Mouse (Mus musculus): Measurements from ENCODE around the gene Sec63. TPM values are rescaled to one million over a fixed set of nuclear protein-coding genes. Genes with fewer than 3 reads are reported as not detected.

The Sec63 gene
- 9.9 and 11.1 TPM in 2 replicates for polyA plus RNA-seq (2012; rRNA removed)

GRCm38 (mm10) chr10:42760999-42761900, at the start of gene Sec63:
TSS of gene Sec63 (plus strand) at chr10:42761496.

DNA sequence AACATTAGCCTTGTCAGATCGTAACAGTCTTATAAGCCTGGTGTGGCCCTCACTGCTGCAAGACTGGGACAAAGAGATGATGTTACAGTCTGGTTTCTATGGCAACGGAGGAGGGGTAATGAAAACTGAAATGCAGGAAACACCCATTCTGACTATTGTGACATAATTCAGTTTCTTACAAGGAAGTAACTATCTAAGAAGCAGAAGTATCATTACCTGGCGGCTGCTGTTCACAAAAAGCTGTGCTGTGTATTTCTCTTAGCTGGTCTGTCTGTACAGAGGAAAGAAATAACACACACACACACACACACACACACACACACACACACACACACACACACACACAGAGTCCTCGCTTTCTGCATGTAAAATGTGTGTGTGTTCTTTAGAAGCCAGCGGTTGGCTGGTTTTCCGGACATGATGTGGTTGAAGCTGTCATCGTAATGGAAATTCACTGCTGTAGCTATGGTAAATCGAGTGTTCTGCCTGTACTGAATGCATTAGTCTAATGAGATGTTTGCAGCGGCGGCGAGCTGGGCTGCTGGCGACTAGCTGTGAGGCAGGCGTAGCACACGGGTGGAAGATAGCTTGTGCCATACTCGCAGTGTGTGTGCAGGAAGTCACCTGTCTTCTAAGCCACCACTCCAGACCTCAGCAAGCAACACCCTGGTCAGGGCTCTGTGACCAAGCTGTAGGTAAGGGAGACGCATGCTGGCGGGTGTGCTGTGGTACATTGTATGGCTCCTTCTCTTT, 99.0 kb downstream of the Sec63 start, which contains the start of gene Scml4:
TSS of gene Scml4 (plus strand) at position 212 of the 753 bp plus-strand sequence.

Other genes starting within 250 kb of the Sec63 start
- 0.31 and 0.45 TPM in 2 replicates for gene Nr2e1, start 177.9 kb upstream of the Sec63 start, polyA plus RNA-seq (2012; rRNA removed)
- 25.9 and 41.9 TPM in 2 replicates for gene Ostm1, start 177.7 kb upstream of the Sec63 start, polyA plus RNA-seq (2012; rRNA removed)
- gene Scml4, start 98.9 kb downstream of the Sec63 start, polyA plus RNA-seq (2012; rRNA removed), result 2.1 and 3.1 TPM in 2 replicates

Data from ovary, adult 2 months (tissue).